Comparison of ENCODE assay signal across 12 mouse cellular contexts in genomic region chr17:83115832-83116480, GRCm38 (mm10).
DNase-seq lines count a peak whose midpoint lies in the region; ATAC-seq and TF ChIP-seq lines count a peak whose summit lies in the region.
"Had no signal": no experiment of that assay in that cellular context is flagged by ENCODE, and none has a peak within 500 bp of the region (broad histone marks: within the 10 kb centered on the region; RNA-seq: fewer than 3 reads in every experiment).

No protein-coding gene starts in this region.

- ATAC-seq in forebrain, embryonic 12.5 days (ENCODE audit: low FRiP score) = no peak
- no peak for ATAC-seq in forebrain, embryonic 13.5 days
- ATAC-seq in limb, embryonic 12.5 days (ENCODE audit: insufficient number of reproducible peaks, insufficient read depth, low FRiP score, low TSS enrichment, low read depth) = peak; percentile 71; the same call in 1 of the 2 replicates
- ATAC-seq: midbrain, embryonic 16.5 days had no signal

- TF ChIP-seq CTCF in kidney, adult 2 months (conservative IDR thresholded peaks at IDR 0.05; ENCODE audit: insufficient read depth, insufficient read length, low read depth, low read length) = no peak

- 0 out of 2 replicates have a peak overlapping the region, but pooled peaks have one; percentile 5 for H3K27ac ChIP-seq in forebrain, embryonic 12.5 days
- no peak overlapping the region for H3K27ac ChIP-seq in forebrain, embryonic 13.5 days
- H3K27ac ChIP-seq in kidney, adult 2 months (ENCODE audit: insufficient read depth, low read depth, low read length) = no peak overlapping the region
- peak overlapping the region; percentile 30 for H3K27ac ChIP-seq in limb, embryonic 12.5 days
- H3K27ac ChIP-seq: liver, embryonic 14.5 days had no signal

- no peak overlapping the region for H3K9ac ChIP-seq in forebrain, embryonic 12.5 days
- no peak overlapping the region for H3K9ac ChIP-seq in forebrain, embryonic 13.5 days
- H3K9ac ChIP-seq in limb, embryonic 12.5 days (replicated peaks) = no peak overlapping the region
- H3K9ac ChIP-seq: liver, embryonic 14.5 days had no signal

- DNase-seq in kidney, adult 2 months = peak; percentile 22
- DNase-seq in kidney, postnatal 25 days = no peak
- peak; percentile 46 for DNase-seq in embryo, embryonic 9.5 days (ENCODE audit: extremely low spot score)
- DNase-seq in right cerebral cortex, postnatal 14 days = no peak
- no peak for DNase-seq in spleen, postnatal 14 days (ENCODE audit: low spot score in 2 of 2)
- DNase-seq: spleen, adult 18-20 months; thymus, adult 2 months had no signal

- H3K4me2 ChIP-seq in forebrain, embryonic 12.5 days = no peak overlapping the region
- H3K4me2 ChIP-seq in forebrain, embryonic 13.5 days = no peak overlapping the region
- H3K4me2 ChIP-seq in limb, embryonic 12.5 days = no peak overlapping the region

- H3K27me3 ChIP-seq in forebrain, embryonic 12.5 days = no peaks in the 10 kb centered on the region
- H3K27me3 ChIP-seq in forebrain, embryonic 13.5 days = no peaks in the 10 kb centered on the region
- no peaks in the 10 kb centered on the region for H3K27me3 ChIP-seq in kidney, adult 2 months (replicated peaks; ENCODE audit: control insufficient read depth, insufficient read depth, low read length)
- H3K27me3 ChIP-seq in limb, embryonic 12.5 days = peaks cover 90% of the 10 kb centered on the region

- TF ChIP-seq POLR2A in kidney, adult 2 months (IDR thresholded peaks at IDR 0.05; ENCODE audit: low read depth, low read length) = no peak

- no peaks in the 10 kb centered on the region for H3K9me3 ChIP-seq in forebrain, embryonic 12.5 days
- no peaks in the 10 kb centered on the region for H3K9me3 ChIP-seq in forebrain, embryonic 13.5 days (replicated peaks)
- no peaks in the 10 kb centered on the region for H3K9me3 ChIP-seq in limb, embryonic 12.5 days

- no peaks in the 10 kb centered on the region for H3K36me3 ChIP-seq in forebrain, embryonic 12.5 days (replicated peaks)
- no peaks in the 10 kb centered on the region for H3K36me3 ChIP-seq in forebrain, embryonic 13.5 days (ENCODE audit: poor library complexity, severe bottlenecking)
- no peaks in the 10 kb centered on the region for H3K36me3 ChIP-seq in kidney, adult 2 months (ENCODE audit: control insufficient read depth, insufficient read depth, low read length)
- H3K36me3 ChIP-seq in limb, embryonic 12.5 days = no peaks in the 10 kb centered on the region

- H3K4me1 ChIP-seq in forebrain, embryonic 12.5 days = peaks cover 17% of the 10 kb centered on the region; the same call in 1 of the 2 replicates
- peaks cover 16% of the 10 kb centered on the region for H3K4me1 ChIP-seq in forebrain, embryonic 13.5 days
- H3K4me1 ChIP-seq in kidney, adult 2 months (ENCODE audit: control insufficient read depth, insufficient read depth, low read length) = no peaks in the 10 kb centered on the region
- H3K4me1 ChIP-seq in limb, embryonic 12.5 days (replicated peaks) = peaks cover 15% of the 10 kb centered on the region

- 39% methylated on average over 5 of the region's 6 CpGs for WGBS in forebrain, embryonic 12.5 days
- 47% methylated on average over 6 of the region's 6 CpGs for WGBS in forebrain, embryonic 13.5 days
- 57% methylated on average over 6 of the region's 6 CpGs for whole genome bisulfite sequencing in kidney, adult 2 months
- 31% methylated on average over 5 of the region's 6 CpGs for WGBS in limb, embryonic 12.5 days

- no peak overlapping the region for H3K4me3 ChIP-seq in forebrain, embryonic 12.5 days (replicated peaks)
- H3K4me3 ChIP-seq in forebrain, embryonic 13.5 days = no peak overlapping the region
- H3K4me3 ChIP-seq in kidney, adult 2 months (ENCODE audit: insufficient read depth, low read depth, low read length) = no peak overlapping the region
- H3K4me3 ChIP-seq in limb, embryonic 12.5 days (replicated peaks) = no peak overlapping the region

Comparison
In these comparisons a context has a peak if more than half of its experiments do, and no peak if none do; other contexts are left out.
1. H3K27ac ChIP-seq: peak in forebrain, embryonic 12.5 days (single experiment) and limb, embryonic 12.5 days (single experiment); none in forebrain, embryonic 13.5 days (single experiment) and kidney, adult 2 months (single experiment).
2. DNase-seq: peak in kidney, adult 2 months (single experiment) and embryo, embryonic 9.5 days (single experiment); none in kidney, postnatal 25 days (0 of 2), right cerebral cortex, postnatal 14 days (single experiment) and spleen, postnatal 14 days (0 of 2).